Mouse (Mus musculus): ENCODE data around the gene F2. TPM values are rescaled to one million over a fixed set of nuclear protein-coding genes. Genes with fewer than 3 reads are reported as not detected.
"Not testable (repeated sequence)": the region's sequence is repeated elsewhere in the genome, so short reads cannot be mapped to it uniquely, and the experiment has no call there.

F2 gene
- polyA plus RNA-seq, 1 experiment = 0.10 TPM

- TF ChIP-seq POLR2A (IDR thresholded peaks at IDR 0.05; ENCODE audit: extremely low read depth, insufficient read depth, low read length) = no peak
- no peak for TF ChIP-seq CTCF (IDR thresholded peaks at IDR 0.05; ENCODE audit: extremely low read depth, insufficient read depth, low read length)
- H3K4me1 ChIP-seq (ENCODE audit: control insufficient read depth, insufficient read depth, low read length) = 0 out of 2 replicates have a peak, but pooled peaks cover 4% of the 10 kb centered on the region
Measured at GRCm38 (mm10) chr2:91636727-91637338, 619 bp upstream of the F2 start.

DNA sequence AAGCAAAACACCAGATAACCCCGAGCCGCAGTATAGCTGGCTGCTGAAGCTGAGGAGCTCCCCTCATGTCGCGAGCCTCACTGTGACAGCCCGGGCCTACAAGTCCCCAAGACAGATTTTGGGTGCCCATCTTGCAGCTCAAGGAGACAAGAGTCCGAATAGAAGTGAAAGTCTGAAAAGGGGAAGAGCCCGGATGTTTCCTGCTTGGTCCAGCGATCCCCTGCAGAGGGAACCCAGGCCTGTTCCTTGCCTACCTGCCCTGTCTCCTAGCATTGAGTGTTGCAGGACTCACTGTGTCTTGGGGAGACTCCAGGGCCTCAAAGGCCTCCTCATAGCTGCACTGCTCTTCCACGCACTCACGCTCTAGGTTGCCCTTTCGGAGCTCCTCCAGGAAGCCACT lies 728 bp downstream of the F2 start:
- Histone ChIP-seq H3K4me3 (ENCODE audit: insufficient read depth, low read length) (no peak overlapping the region), H3K27ac (ENCODE audit: insufficient read depth, low read length) (no peak overlapping the region), H3K4me1 (ENCODE audit: control insufficient read depth, insufficient read depth, low read length) (0 out of 2 replicates have a peak, but pooled peaks cover 4% of the 10 kb centered on the region)
- TF ChIP-seq CTCF (IDR thresholded peaks at IDR 0.05; ENCODE audit: extremely low read depth, insufficient read depth, low read length) (no peak), POLR2A (IDR thresholded peaks at IDR 0.05; ENCODE audit: extremely low read depth, insufficient read depth, low read length) (no peak)

More at GRCm38 (mm10) chr2:91636727-91637338, 619 bp upstream of the F2 start:
- no peak overlapping the region for H3K4me3 ChIP-seq (ENCODE audit: insufficient read depth, low read length)
- no peak overlapping the region for H3K27ac ChIP-seq (ENCODE audit: insufficient read depth, low read length)

GRCm38 (mm10) chr2:91634841-91635240 lies 1.4 kb downstream of the F2 start:
- TF ChIP-seq POLR2A (IDR thresholded peaks at IDR 0.05; ENCODE audit: extremely low read depth, insufficient read depth, low read length) (no peak), CTCF (IDR thresholded peaks at IDR 0.05; ENCODE audit: extremely low read depth, insufficient read depth, low read length) (no peak)
- Histone ChIP-seq H3K4me3 (ENCODE audit: insufficient read depth, low read length) (no peak overlapping the region), H3K27ac (ENCODE audit: insufficient read depth, low read length) (no peak overlapping the region), H3K4me1 (ENCODE audit: control insufficient read depth, insufficient read depth, low read length) (0 out of 2 replicates have a peak, but pooled peaks cover 4% of the 10 kb centered on the region)

GRCm38 (mm10) chr2:91633334-91633977 lies 2.8 kb downstream of the F2 start:
- H3K4me1 ChIP-seq (ENCODE audit: control insufficient read depth, insufficient read depth, low read length) = 0 out of 2 replicates have a peak, but pooled peaks cover 4% of the 10 kb centered on the region
- H3K4me3 ChIP-seq (ENCODE audit: insufficient read depth, low read length) = no peak overlapping the region
- no peak overlapping the region for H3K27ac ChIP-seq (ENCODE audit: insufficient read depth, low read length)
- no peak for TF ChIP-seq CTCF (IDR thresholded peaks at IDR 0.05; ENCODE audit: extremely low read depth, insufficient read depth, low read length)
- TF ChIP-seq POLR2A (IDR thresholded peaks at IDR 0.05; ENCODE audit: extremely low read depth, insufficient read depth, low read length) = no peak

GRCm38 (mm10) chr2:91632316-91632715 lies 3.9 kb downstream of the F2 start:
- no peak overlapping the region for H3K27ac ChIP-seq (ENCODE audit: insufficient read depth, low read length)
- no peak overlapping the region for H3K4me3 ChIP-seq (ENCODE audit: insufficient read depth, low read length)
- no peak for TF ChIP-seq POLR2A (IDR thresholded peaks at IDR 0.05; ENCODE audit: extremely low read depth, insufficient read depth, low read length)
- H3K4me1 ChIP-seq (ENCODE audit: control insufficient read depth, insufficient read depth, low read length) = 0 out of 2 replicates have a peak, but pooled peaks cover 4% of the 10 kb centered on the region

- H3K27ac ChIP-seq (ENCODE audit: insufficient read depth, low read length) = no peak overlapping the region
- H3K4me1 ChIP-seq (ENCODE audit: control insufficient read depth, insufficient read depth, low read length) = 0 out of 2 replicates have a peak, but pooled peaks cover 4% of the 10 kb centered on the region
- no peak overlapping the region for H3K4me3 ChIP-seq (ENCODE audit: insufficient read depth, low read length)
- TF ChIP-seq CTCF (IDR thresholded peaks at IDR 0.05; ENCODE audit: extremely low read depth, insufficient read depth, low read length) (no peak), POLR2A (IDR thresholded peaks at IDR 0.05; ENCODE audit: extremely low read depth, insufficient read depth, low read length) (no peak)
Measured at GRCm38 (mm10) chr2:91631826-91632225, 4.4 kb downstream of the F2 start.

- Histone ChIP-seq H3K27ac (ENCODE audit: insufficient read depth, low read length) (no peak overlapping the region), H3K4me3 (ENCODE audit: insufficient read depth, low read length) (no peak overlapping the region), H3K4me1 (ENCODE audit: control insufficient read depth, insufficient read depth, low read length) (0 out of 2 replicates have a peak, but pooled peaks cover 4% of the 10 kb centered on the region)
- TF ChIP-seq CTCF (IDR thresholded peaks at IDR 0.05; ENCODE audit: extremely low read depth, insufficient read depth, low read length) = no peak
- no peak for TF ChIP-seq POLR2A (IDR thresholded peaks at IDR 0.05; ENCODE audit: extremely low read depth, insufficient read depth, low read length)
Measured at GRCm38 (mm10) chr2:91630384-91630783, 5.8 kb downstream of the F2 start.

- TF ChIP-seq CTCF (IDR thresholded peaks at IDR 0.05; ENCODE audit: extremely low read depth, insufficient read depth, low read length) (no peak), POLR2A (IDR thresholded peaks at IDR 0.05; ENCODE audit: extremely low read depth, insufficient read depth, low read length) (no peak)
- Histone ChIP-seq H3K27ac (ENCODE audit: insufficient read depth, low read length) (no peak overlapping the region), H3K4me1 (ENCODE audit: control insufficient read depth, insufficient read depth, low read length) (0 out of 2 replicates have a peak, but pooled peaks cover 2% of the 10 kb centered on the region), H3K4me3 (ENCODE audit: insufficient read depth, low read length) (no peak overlapping the region)
Measured at GRCm38 (mm10) chr2:91629682-91630081, 6.5 kb downstream of the F2 start.

DNA sequence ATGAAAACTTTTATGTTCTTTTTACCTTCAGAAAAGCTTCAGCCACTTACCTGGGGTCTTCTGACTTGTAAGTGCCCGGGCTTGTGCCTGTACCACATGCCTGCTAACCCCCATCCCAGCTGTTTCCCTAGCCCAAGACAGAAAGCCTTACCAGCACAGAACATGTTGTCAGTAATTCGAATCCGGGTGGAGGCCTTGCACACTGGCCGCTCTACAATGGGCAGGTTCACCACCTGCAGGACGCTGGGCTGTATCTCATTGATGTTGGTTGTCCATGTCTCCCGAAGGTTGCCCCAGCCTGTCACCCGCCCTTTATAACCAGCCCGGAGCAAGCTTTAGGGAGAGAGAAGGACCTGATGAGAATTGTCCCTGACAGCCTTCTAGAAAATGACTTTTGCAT lies 8.0 kb downstream of the F2 start:
- H3K4me3 ChIP-seq (ENCODE audit: insufficient read depth, low read length) = no peak overlapping the region
- TF ChIP-seq CTCF (IDR thresholded peaks at IDR 0.05; ENCODE audit: extremely low read depth, insufficient read depth, low read length) (no peak), POLR2A (IDR thresholded peaks at IDR 0.05; ENCODE audit: extremely low read depth, insufficient read depth, low read length) (no peak)
- H3K27ac ChIP-seq (ENCODE audit: insufficient read depth, low read length) = no peak overlapping the region
- H3K4me1 ChIP-seq (ENCODE audit: control insufficient read depth, insufficient read depth, low read length) = no peaks in the 10 kb centered on the region

- no peak overlapping the region for H3K4me3 ChIP-seq (ENCODE audit: insufficient read depth, low read length)
- no peak for TF ChIP-seq POLR2A (IDR thresholded peaks at IDR 0.05; ENCODE audit: extremely low read depth, insufficient read depth, low read length)
- TF ChIP-seq CTCF (IDR thresholded peaks at IDR 0.05; ENCODE audit: extremely low read depth, insufficient read depth, low read length) = no peak
- H3K27ac ChIP-seq (ENCODE audit: insufficient read depth, low read length) = no peak overlapping the region
- no peaks in the 10 kb centered on the region for H3K4me1 ChIP-seq (ENCODE audit: control insufficient read depth, insufficient read depth, low read length)
Measured at GRCm38 (mm10) chr2:91627486-91627885, 8.7 kb downstream of the F2 start.

DNA sequence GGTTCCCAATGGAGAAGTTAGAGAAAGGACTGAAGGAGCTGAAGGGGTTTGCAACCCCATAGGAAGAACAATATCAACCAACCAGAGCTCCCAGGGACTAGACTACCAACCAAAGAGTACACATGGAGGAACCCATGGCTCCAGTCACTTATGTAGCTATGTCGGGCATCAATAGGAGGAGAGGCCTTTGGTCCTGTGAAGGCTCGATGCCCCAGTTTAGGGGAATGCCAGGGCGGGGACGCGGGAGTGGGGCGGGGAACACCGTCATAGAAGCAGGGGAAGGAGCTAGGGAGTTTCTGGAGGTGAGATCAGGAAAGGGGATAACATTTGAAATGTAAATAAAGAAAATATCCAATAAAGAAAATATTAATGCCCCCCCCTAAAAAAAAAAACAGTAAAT lies 12.8 kb downstream of the F2 start:
- H3K4me1 ChIP-seq (ENCODE audit: control insufficient read depth, insufficient read depth, low read length); H3K4me3 ChIP-seq (ENCODE audit: insufficient read depth, low read length); H3K27ac ChIP-seq (ENCODE audit: insufficient read depth, low read length): not testable (repeated sequence)

Measured in cortical plate, adult 2 months (tissue).